ENCODE assay signal across 9 mouse cellular contexts in genomic region chr19:16063533-16063915, GRCm38 (mm10).
DNase-seq lines count a peak whose midpoint lies in the region; ATAC-seq and TF ChIP-seq lines count a peak whose summit lies in the region.
"Had no signal": no experiment of that assay in that cellular context is flagged by ENCODE, and none has a peak within 500 bp of the region (broad histone marks: within the 10 kb centered on the region; RNA-seq: fewer than 3 reads in every experiment).

No protein-coding gene starts in this region.

- DNase-seq in lung, embryonic 14.5 days = peak; percentile 50
- DNase-seq in lung, adult 2 months = no peak
- no peak for DNase-seq in spleen, adult 12 weeks (ENCODE audit: low spot score)
- DNase-seq in embryo, embryonic 10 days (ENCODE audit: low spot score) = no peak

- H3K27me3 ChIP-seq in forebrain, embryonic 15.5 days = no peaks in the 10 kb centered on the region
- H3K27me3 ChIP-seq in forebrain, embryonic 16.5 days (replicated peaks; ENCODE audit: control insufficient read depth, insufficient read depth, low read length) = no peaks in the 10 kb centered on the region
- no peaks in the 10 kb centered on the region for H3K27me3 ChIP-seq in lung, embryonic 14.5 days (ENCODE audit: insufficient read depth, low read length)
- H3K27me3 ChIP-seq in liver, embryonic 16.5 days (ENCODE audit: control insufficient read depth, insufficient read depth, low read depth, low read length) = no peaks in the 10 kb centered on the region
- H3K27me3 ChIP-seq in stomach, embryonic 14.5 days (ENCODE audit: control insufficient read depth, insufficient read depth, low read length) = no peaks in the 10 kb centered on the region
- H3K27me3 ChIP-seq: embryonic facial prominence, embryonic 12.5 days had no signal

- TF ChIP-seq CTCF in lung, embryonic 14.5 days (IDR thresholded peaks at IDR 0.05; ENCODE audit: low read depth) = no peak
- TF ChIP-seq CTCF in lung, adult 2 months (IDR thresholded peaks at IDR 0.05; ENCODE audit: insufficient read depth, low read length) = no peak

- no peak overlapping the region for H3K4me3 ChIP-seq in forebrain, embryonic 15.5 days
- H3K4me3 ChIP-seq in forebrain, embryonic 16.5 days (replicated peaks; ENCODE audit: low read length) = no peak overlapping the region
- H3K4me3 ChIP-seq in lung, embryonic 14.5 days (ENCODE audit: low read depth, low read length) = no peak overlapping the region
- H3K4me3 ChIP-seq in lung, adult 2 months (replicated peaks; ENCODE audit: extremely low read depth, low read depth, low read length) = no peak overlapping the region
- H3K4me3 ChIP-seq in liver, embryonic 16.5 days (ENCODE audit: low read depth, low read length) = no peak overlapping the region
- no peak overlapping the region for H3K4me3 ChIP-seq in stomach, embryonic 14.5 days (ENCODE audit: low read depth, low read length)
- H3K4me3 ChIP-seq: embryonic facial prominence, embryonic 12.5 days had no signal

- no peak overlapping the region for H3K4me2 ChIP-seq in forebrain, embryonic 15.5 days (replicated peaks)
- H3K4me2 ChIP-seq in forebrain, embryonic 16.5 days (ENCODE audit: low read length) = no peak overlapping the region
- peak overlapping the region; percentile 57 for H3K4me2 ChIP-seq in lung, embryonic 14.5 days
- H3K4me2 ChIP-seq in liver, embryonic 16.5 days (ENCODE audit: low read depth, low read length) = peak overlapping the region; percentile 11; the same call in 1 of the 2 replicates
- 0 out of 2 replicates have a peak overlapping the region, but pooled peaks have one; percentile 41 for H3K4me2 ChIP-seq in stomach, embryonic 14.5 days (replicated peaks; ENCODE audit: low read depth, low read length)

- no peak for TF ChIP-seq POLR2A in lung, adult 2 months (IDR thresholded peaks at IDR 0.05; ENCODE audit: borderline replicate concordance, extremely low read depth, low read depth, low read length)

- H3K9ac ChIP-seq in forebrain, embryonic 15.5 days (replicated peaks) = no peak overlapping the region
- no peak overlapping the region for H3K9ac ChIP-seq in forebrain, embryonic 16.5 days (replicated peaks; ENCODE audit: low read depth, low read length)
- no peak overlapping the region for H3K9ac ChIP-seq in lung, embryonic 14.5 days
- H3K9ac ChIP-seq in liver, embryonic 16.5 days (ENCODE audit: low read depth, low read length) = no peak overlapping the region
- no peak overlapping the region for H3K9ac ChIP-seq in stomach, embryonic 14.5 days (replicated peaks; ENCODE audit: low read depth, low read length)

- no peaks in the 10 kb centered on the region for H3K9me3 ChIP-seq in forebrain, embryonic 15.5 days
- no peaks in the 10 kb centered on the region for H3K9me3 ChIP-seq in forebrain, embryonic 16.5 days (ENCODE audit: control insufficient read depth, low read length)
- H3K9me3 ChIP-seq in lung, embryonic 14.5 days (ENCODE audit: low read depth, low read length) = no peaks in the 10 kb centered on the region
- H3K9me3 ChIP-seq in liver, embryonic 16.5 days (replicated peaks; ENCODE audit: control insufficient read depth, low read length) = no peaks in the 10 kb centered on the region
- no peaks in the 10 kb centered on the region for H3K9me3 ChIP-seq in stomach, embryonic 14.5 days (ENCODE audit: control insufficient read depth, low read depth, low read length)
- H3K9me3 ChIP-seq: embryonic facial prominence, embryonic 12.5 days had no signal

- no peak overlapping the region for H3K27ac ChIP-seq in forebrain, embryonic 15.5 days (replicated peaks)
- no peak overlapping the region for H3K27ac ChIP-seq in forebrain, embryonic 16.5 days (ENCODE audit: low read length)
- no peak overlapping the region for H3K27ac ChIP-seq in lung, embryonic 14.5 days (ENCODE audit: low read depth)
- H3K27ac ChIP-seq in liver, embryonic 16.5 days (ENCODE audit: low read length) = no peak overlapping the region
- no peak overlapping the region for H3K27ac ChIP-seq in stomach, embryonic 14.5 days (ENCODE audit: low read length)
- H3K27ac ChIP-seq: embryonic facial prominence, embryonic 12.5 days had no signal

- WGBS in forebrain, embryonic 15.5 days = 64% methylated on average over 8 of the region's 8 CpGs
- WGBS in forebrain, embryonic 16.5 days = 59% methylated on average over 8 of the region's 8 CpGs
- WGBS in lung, embryonic 14.5 days = 23% methylated on average over 8 of the region's 8 CpGs
- WGBS in lung, adult 2 months = 36% methylated on average over 8 of the region's 8 CpGs
- WGBS in liver, embryonic 16.5 days (ENCODE audit: insufficient replicate concordance) = 42% methylated on average over 8 of the region's 8 CpGs
- 43% methylated on average over 8 of the region's 8 CpGs for WGBS in stomach, embryonic 14.5 days

- ATAC-seq in forebrain, embryonic 15.5 days (replicated peaks) = peak; percentile 61; the same call in 1 of the 2 replicates
- ATAC-seq in forebrain, embryonic 16.5 days = no peak
- peak; percentile 63; the same call in 1 of the 2 replicates for ATAC-seq in lung, embryonic 14.5 days (ENCODE audit: insufficient read depth)
- ATAC-seq in liver, embryonic 16.5 days (ENCODE audit: low read depth) = no peak
- ATAC-seq in stomach, embryonic 14.5 days (ENCODE audit: insufficient number of reproducible peaks, insufficient read depth, low FRiP score, low read depth) = no peak

- H3K4me1 ChIP-seq in forebrain, embryonic 15.5 days = peaks cover 7% of the 10 kb centered on the region
- H3K4me1 ChIP-seq in forebrain, embryonic 16.5 days (replicated peaks; ENCODE audit: control insufficient read depth, insufficient read depth, low read length) = 0 out of 2 replicates have a peak, but pooled peaks cover 3% of the 10 kb centered on the region
- no peaks in the 10 kb centered on the region; the same call in 1 of the 2 replicates for H3K4me1 ChIP-seq in lung, embryonic 14.5 days (ENCODE audit: insufficient read depth)
- H3K4me1 ChIP-seq in lung, adult 2 months (ENCODE audit: control insufficient read depth, insufficient read depth, low read length) = peaks cover 5% of the 10 kb centered on the region; the same call in 1 of the 2 replicates
- no peaks in the 10 kb centered on the region; the same call in none of the 2 replicates for H3K4me1 ChIP-seq in liver, embryonic 16.5 days (ENCODE audit: control insufficient read depth, low read depth, low read length)
- 0 out of 2 replicates have a peak, but pooled peaks cover 7% of the 10 kb centered on the region for H3K4me1 ChIP-seq in stomach, embryonic 14.5 days (ENCODE audit: control insufficient read depth, insufficient read depth, low read length)
- H3K4me1 ChIP-seq: embryonic facial prominence, embryonic 12.5 days had no signal

- H3K36me3 ChIP-seq in forebrain, embryonic 15.5 days = no peaks in the 10 kb centered on the region
- no peaks in the 10 kb centered on the region for H3K36me3 ChIP-seq in forebrain, embryonic 16.5 days (ENCODE audit: control insufficient read depth, insufficient read depth)
- no peaks in the 10 kb centered on the region for H3K36me3 ChIP-seq in lung, embryonic 14.5 days (ENCODE audit: insufficient read depth)
- H3K36me3 ChIP-seq in liver, embryonic 16.5 days (ENCODE audit: control insufficient read depth, insufficient read depth) = no peaks in the 10 kb centered on the region
- no peaks in the 10 kb centered on the region for H3K36me3 ChIP-seq in stomach, embryonic 14.5 days (ENCODE audit: control insufficient read depth, insufficient read depth, low read length)
- H3K36me3 ChIP-seq: embryonic facial prominence, embryonic 12.5 days had no signal

Comparison
In these comparisons a context has a peak if more than half of its experiments do, and no peak if none do; other contexts are left out.
1. ATAC-seq: peak in forebrain, embryonic 15.5 days (single experiment) and lung, embryonic 14.5 days (single experiment); none in forebrain, embryonic 16.5 days (single experiment), liver, embryonic 16.5 days (single experiment) and stomach, embryonic 14.5 days (single experiment).
2. H3K4me2 ChIP-seq: peak in lung, embryonic 14.5 days (single experiment), liver, embryonic 16.5 days (single experiment) and stomach, embryonic 14.5 days (single experiment); none in forebrain, embryonic 15.5 days (single experiment) and forebrain, embryonic 16.5 days (single experiment).